Mouse (Mus musculus): Measurements from ENCODE around the gene B4gat1. TPM values are rescaled to one million over a fixed set of nuclear protein-coding genes. Genes with fewer than 3 reads are reported as not detected.
"Not testable (repeated sequence)": the region's sequence is repeated elsewhere in the genome, so short reads cannot be mapped to it uniquely, and the experiment has no call there.

The B4gat1 gene
- polyA plus RNA-seq, 1 experiment from 2014 or later = 23.8 TPM

- no peak for DNase-seq (ENCODE audit: low spot score)
Observed at GRCm38 (mm10) chr19:5083961-5084833, 45.6 kb downstream of the B4gat1 start.

DNA sequence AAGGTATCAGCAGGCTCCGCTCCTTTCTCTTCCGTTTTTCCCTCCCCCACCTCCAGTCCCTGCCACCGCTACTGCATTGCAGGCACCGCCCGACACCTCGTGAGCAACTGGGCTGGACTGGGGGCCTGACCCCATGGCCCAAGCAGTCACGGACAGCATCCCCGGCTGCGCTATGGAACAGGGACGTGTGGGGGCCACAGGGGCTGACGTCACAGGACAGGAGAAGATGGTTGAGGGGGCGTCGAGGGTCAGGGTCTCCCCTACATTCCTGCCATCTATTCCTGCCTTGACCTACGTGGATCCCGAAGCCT is 46.2 kb downstream of the B4gat1 start:
- DNase-seq (ENCODE audit: low spot score) = no peak

DNA sequence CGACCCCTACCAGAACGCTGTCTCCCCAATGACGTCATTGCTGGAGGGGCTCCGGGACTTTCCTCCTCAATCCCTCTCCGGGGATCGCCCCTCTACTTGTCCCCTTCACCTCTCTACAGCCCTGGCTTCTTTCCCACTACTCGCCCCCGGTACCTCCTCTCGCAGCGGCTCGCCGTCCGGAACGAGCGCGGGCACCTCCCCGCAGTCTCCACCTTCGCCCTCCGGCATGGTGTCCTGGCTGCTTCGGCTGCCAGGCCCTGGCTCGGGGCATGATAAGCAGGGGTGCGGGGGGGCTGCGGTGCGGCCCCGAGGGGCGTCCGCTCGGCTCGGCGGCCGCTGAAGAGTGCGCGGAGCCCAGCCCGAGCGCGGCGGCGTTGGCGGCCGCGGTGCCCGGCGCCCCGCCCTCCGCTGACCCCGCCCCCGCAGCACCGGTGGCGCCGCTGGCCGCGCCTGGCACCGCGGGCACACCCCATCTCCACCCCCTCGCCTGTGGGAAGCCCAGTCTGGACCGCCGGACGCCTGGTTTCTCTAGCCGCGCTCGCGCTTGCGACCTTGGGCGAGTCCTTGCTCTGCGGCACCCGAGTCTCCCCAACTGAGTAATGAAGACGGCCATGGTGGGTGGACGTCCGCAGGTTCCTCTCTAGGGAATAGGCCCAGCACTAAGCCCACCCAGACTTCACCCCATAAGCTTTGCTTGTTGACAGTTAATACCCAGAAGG is 46.7 kb downstream of the B4gat1 start, which contains the start of gene Tmem151a:
Gene Tmem151a (minus strand): TSS at position 387 of the 719 bp plus-strand sequence.
- no peak for DNase-seq (ENCODE audit: low spot score)

DNA sequence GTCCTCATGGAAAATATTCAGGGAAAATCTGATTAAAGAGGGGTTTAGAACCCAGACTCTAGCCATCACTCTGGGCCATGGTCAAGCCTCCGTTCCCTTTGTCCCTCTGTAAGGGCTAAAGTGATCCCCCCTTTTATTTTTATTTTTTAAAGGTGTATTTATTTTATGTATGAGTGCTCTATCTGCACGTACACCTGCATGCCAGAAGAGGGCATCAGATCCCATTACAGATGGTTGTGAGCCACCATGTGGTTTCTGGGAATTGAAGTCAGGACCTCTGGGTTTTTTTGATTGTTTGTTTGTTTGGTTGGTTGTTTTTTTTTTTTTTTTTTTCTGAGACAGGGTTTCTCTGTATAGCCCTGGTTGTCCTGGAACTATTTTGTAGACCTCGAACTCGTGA is 47.9 kb downstream of the B4gat1 start:
- not testable (repeated sequence) for DNase-seq (ENCODE audit: low spot score)

GRCm38 (mm10) chr19:5087884-5088728 is 49.5 kb downstream of the B4gat1 start, which contains the start of gene Yif1a:
Gene Yif1a (plus strand): TSS chr19:5088538.
- DNase-seq (ENCODE audit: low spot score) = peak; percentile 98

GRCm38 (mm10) chr19:5089324-5089723 is 50.7 kb downstream of the B4gat1 start:
- no peak for DNase-seq (ENCODE audit: low spot score)

Other genes with a start within 250 kb of the B4gat1 start
- gene Rbm4, start 244.9 kb upstream of the B4gat1 start, polyA plus RNA-seq (2015; fragmentation: Nextera tagmentation; extraction: Ambion mirVana) = 62.0 and 72.5 TPM in 2 replicates
- 35.6 and 36.7 TPM in 2 replicates for gene Gm21992, start 227.2 kb upstream of the B4gat1 start, polyA plus RNA-seq (2015; fragmentation: Nextera tagmentation; extraction: Ambion mirVana)
- 51.4 and 67.4 TPM in 2 replicates for gene Rbm14, start 227.2 kb upstream of the B4gat1 start, polyA plus RNA-seq (2015; fragmentation: Nextera tagmentation; extraction: Ambion mirVana)
- 41.1 and 43.4 TPM in 2 replicates for gene Ccs, start 199.5 kb upstream of the B4gat1 start, polyA plus RNA-seq (2015; fragmentation: Nextera tagmentation; extraction: Ambion mirVana)
- 0.13 TPM in 1 of 2 replicates, not detected in the other for gene Ccdc87, start 199.5 kb upstream of the B4gat1 start, polyA plus RNA-seq (2015; fragmentation: Nextera tagmentation; extraction: Ambion mirVana)
- 11.3 and 12.4 TPM in 2 replicates for gene Ctsf, start 183.7 kb upstream of the B4gat1 start, polyA plus RNA-seq (2015; fragmentation: Nextera tagmentation; extraction: Ambion mirVana)
- gene Actn3, start 160.9 kb upstream of the B4gat1 start, polyA plus RNA-seq (2015; fragmentation: Nextera tagmentation; extraction: Ambion mirVana) = 21.4 and 26.6 TPM in 2 replicates
- gene Zdhhc24, start 160.2 kb upstream of the B4gat1 start, polyA plus RNA-seq (2015; fragmentation: Nextera tagmentation; extraction: Ambion mirVana) = 10.2 and 12.6 TPM in 2 replicates
- gene Bbs1, start 132.2 kb upstream of the B4gat1 start, polyA plus RNA-seq (2015; fragmentation: Nextera tagmentation; extraction: Ambion mirVana) = 1.4 and 2.2 TPM in 2 replicates
- gene Dpp3, start 110.5 kb upstream of the B4gat1 start, polyA plus RNA-seq (2015; fragmentation: Nextera tagmentation; extraction: Ambion mirVana) = 101 and 102 TPM in 2 replicates
- 0.47 and 0.81 TPM in 2 replicates for gene Peli3, start 95.7 kb upstream of the B4gat1 start, polyA plus RNA-seq (2015; fragmentation: Nextera tagmentation; extraction: Ambion mirVana)
- gene Mrpl11, start 76.7 kb upstream of the B4gat1 start, polyA plus RNA-seq (2015; fragmentation: Nextera tagmentation; extraction: Ambion mirVana) = 106 and 107 TPM in 2 replicates
- gene Npas4, start 48.5 kb upstream of the B4gat1 start, polyA plus RNA-seq (2015; fragmentation: Nextera tagmentation; extraction: Ambion mirVana) = not detected in 2 replicates
- 1.5 and 1.7 TPM in 2 replicates for gene Slc29a2, start 15.0 kb upstream of the B4gat1 start, polyA plus RNA-seq (2015; fragmentation: Nextera tagmentation; extraction: Ambion mirVana)
- gene AC124502.3, start 65 bp downstream of the B4gat1 start, polyA plus RNA-seq (2015; fragmentation: Nextera tagmentation; extraction: Ambion mirVana) = 0.94 and 1.3 TPM in 2 replicates
- gene Brms1, start 2.5 kb downstream of the B4gat1 start, polyA plus RNA-seq (2015; fragmentation: Nextera tagmentation; extraction: Ambion mirVana) = 66.4 and 67.6 TPM in 2 replicates
- 0.84 and 1.1 TPM in 2 replicates for gene Rin1, start 11.7 kb downstream of the B4gat1 start, polyA plus RNA-seq (2015; fragmentation: Nextera tagmentation; extraction: Ambion mirVana)
- 4.1 and 7.1 TPM in 2 replicates for gene Cd248, start 29.3 kb downstream of the B4gat1 start, polyA plus RNA-seq (2015; fragmentation: Nextera tagmentation; extraction: Ambion mirVana)
- 0.32 and 0.33 TPM in 2 replicates for gene Tmem151a, start 46.7 kb downstream of the B4gat1 start, polyA plus RNA-seq (2015; fragmentation: Nextera tagmentation; extraction: Ambion mirVana)
- 65.9 and 75.7 TPM in 2 replicates for gene Yif1a, start 49.7 kb downstream of the B4gat1 start, polyA plus RNA-seq (2015; fragmentation: Nextera tagmentation; extraction: Ambion mirVana)
- 0.91 and 1.2 TPM in 2 replicates for gene Cnih2, start 59.7 kb downstream of the B4gat1 start, polyA plus RNA-seq (2015; fragmentation: Nextera tagmentation; extraction: Ambion mirVana)
- 246 and 252 TPM in 2 replicates for gene Rab1b, start 68.2 kb downstream of the B4gat1 start, polyA plus RNA-seq (2015; fragmentation: Nextera tagmentation; extraction: Ambion mirVana)
- gene Klc2, start 79.7 kb downstream of the B4gat1 start, polyA plus RNA-seq (2015; fragmentation: Nextera tagmentation; extraction: Ambion mirVana) = 6.6 and 8.7 TPM in 2 replicates
- gene Pacs1, start 234.3 kb downstream of the B4gat1 start, polyA plus RNA-seq (2015; fragmentation: Nextera tagmentation; extraction: Ambion mirVana) = 8.3 and 9.8 TPM in 2 replicates